Mouse (Mus musculus) thymus, adult 2 months (tissue): ENCODE data around the gene Ap5b1. TPM values are rescaled to one million over a fixed set of nuclear protein-coding genes. Genes with fewer than 3 reads are reported as not detected.
A peak's percentile ranks its signal among the peaks of the same experiment; 100 is the strongest.

Experiments used
- DNase-seq: peaks from one replicate; pipeline ENCODE4 v3.0.0; 2021
- H3K27ac ChIP-seq: fragments of 200-500 bp; 2 replicates; pipeline ENCODE4 v1.5.1; 2012; ENCODE audit warnings: low read length, control low read depth; ENCODE audit not compliant: control insufficient read depth, insufficient read depth
- H3K27me3 ChIP-seq: fragments of 200-500 bp; 2 replicates; pipeline ENCODE4 v1.6.1; 2012; ENCODE audit warnings: mild to moderate bottlenecking, low read length, moderate library complexity, mixed read lengths; ENCODE audit not compliant: control insufficient read depth, insufficient read depth
- H3K36me3 ChIP-seq: fragments of 200-500 bp; 2 replicates; pipeline ENCODE4 v1.6.1; 2012; ENCODE audit warnings: mild to moderate bottlenecking, low read length, moderate library complexity; ENCODE audit not compliant: control insufficient read depth, insufficient read depth
- H3K4me1 ChIP-seq: fragments of 200-500 bp; replicated peaks from 2 replicates; pipeline ENCODE4 v1.6.1; 2012; ENCODE audit warnings: low read length; ENCODE audit not compliant: control insufficient read depth, insufficient read depth
- H3K4me3 ChIP-seq: fragments of 200-500 bp; 2 replicates; pipeline ENCODE4 v1.5.1; 2012; ENCODE audit warnings: mild to moderate bottlenecking, low read length, control low read depth, moderate library complexity; ENCODE audit not compliant: control insufficient read depth, insufficient read depth
- CTCF ChIP-seq: fragments of 200-500 bp; IDR thresholded peaks from 2 replicates; pipeline ENCODE4 v1.5.1; 2012; ENCODE audit warnings: mild to moderate bottlenecking, control low read depth, low read length, moderate library complexity, borderline replicate concordance; ENCODE audit not compliant: control insufficient read depth, poor library complexity, insufficient read depth; ENCODE audit errors: extremely low read depth
- POLR2A ChIP-seq: fragments of 200-500 bp; IDR thresholded peaks from 2 replicates; pipeline ENCODE4 v1.6.1; 2012; ENCODE audit warnings: mild to moderate bottlenecking, low read length, control low read depth, moderate library complexity; ENCODE audit not compliant: control insufficient read depth, poor library complexity, insufficient read depth; ENCODE audit errors: extremely low read depth
- WGBS: fragments of 180-500 bp; shearing (Covaris S2); methylation state at CpG from one replicate; pipeline ENCODE4 v1.1.7; 2018; 5-methylcytosine and 5-hydroxymethylcytosine counted together
- polyA plus RNA-seq: library from polyadenylated mRNA; depleted of rRNA; stranded (reverse); fragments of >200 nt; gene quantifications from 2 replicates; pipeline ENCODE4 v1.2.3, GENCODE M21; 2012; rRNA removed

The Ap5b1 gene
- polyA plus RNA-seq, 1 experiment = 35.0 TPM

GRCm38 (mm10) chr19:5608707-5609106 is 40.9 kb downstream of the Ap5b1 start:
- no peak for TF ChIP-seq CTCF
- TF ChIP-seq POLR2A = no peak
- WGBS = 96% methylated on average over 13 of the region's 13 CpGs
- no peak for DNase-seq
- H3K36me3 ChIP-seq = peaks cover 43% of the 10 kb centered on the region
- no peak overlapping the region for H3K27ac ChIP-seq
- H3K27me3 ChIP-seq = no peaks in the 10 kb centered on the region
- no peak overlapping the region for H3K4me3 ChIP-seq
- H3K4me1 ChIP-seq = peaks cover 17% of the 10 kb centered on the region

- no peak for DNase-seq
- peaks cover 42% of the 10 kb centered on the region for H3K36me3 ChIP-seq
- H3K4me1 ChIP-seq = peaks cover 15% of the 10 kb centered on the region
- no peak for TF ChIP-seq CTCF
- TF ChIP-seq POLR2A = no peak
- peak overlapping the region; percentile 85 for H3K4me3 ChIP-seq
- H3K27ac ChIP-seq = no peak overlapping the region; the same call in 1 of the 2 replicates
- WGBS = 61% methylated on average over 10 of the region's 10 CpGs
- no peaks in the 10 kb centered on the region for H3K27me3 ChIP-seq
These were observed 41.3 kb downstream of the Ap5b1 start for GRCm38 (mm10) chr19:5609171-5609546.

- Histone ChIP-seq H3K4me1 (peaks cover 15% of the 10 kb centered on the region), H3K36me3 (peaks cover 38% of the 10 kb centered on the region), H3K4me3 (peak within 1 kb of the TSS; percentile 85), H3K27me3 (no peaks in the 10 kb centered on the region), H3K27ac (peak within 1 kb of the TSS; percentile 79)
- peak; percentile 91 for DNase-seq
- TF ChIP-seq CTCF = no peak
- TF ChIP-seq POLR2A = peak; percentile 81
- under 1% methylated on average over 55 of the region's 55 CpGs for WGBS
These were observed 42.0 kb downstream of the Ap5b1 start, which contains the start of gene Kat5 for GRCm38 (mm10) chr19:5609547-5610404. Gene Kat5, minus strand, starts transcription at chr19:5610237.

GRCm38 (mm10) chr19:5611973-5612372 is 44.1 kb downstream of the Ap5b1 start:
- peaks cover 15% of the 10 kb centered on the region for H3K4me1 ChIP-seq
- no peak overlapping the region for H3K27ac ChIP-seq
- peak; percentile 33 for DNase-seq
- H3K36me3 ChIP-seq = peaks cover 16% of the 10 kb centered on the region
- H3K4me3 ChIP-seq = no peak overlapping the region
- 83% methylated on average over 1 of the region's 1 CpGs for WGBS
- TF ChIP-seq CTCF (no peak), POLR2A (no peak)
- H3K27me3 ChIP-seq = no peaks in the 10 kb centered on the region

- 67% methylated on average over 3 of the region's 3 CpGs for WGBS
- no peak for DNase-seq
- no peak for TF ChIP-seq POLR2A
- TF ChIP-seq CTCF = no peak
- Histone ChIP-seq H3K4me3 (no peak overlapping the region), H3K4me1 (peaks cover 15% of the 10 kb centered on the region), H3K27ac (no peak overlapping the region), H3K36me3 (peaks cover 6% of the 10 kb centered on the region; the same call in 1 of the 2 replicates), H3K27me3 (no peaks in the 10 kb centered on the region)
These were observed 45.1 kb downstream of the Ap5b1 start for GRCm38 (mm10) chr19:5612762-5613411.

GRCm38 (mm10) chr19:5614953-5615352 is 47.1 kb downstream of the Ap5b1 start:
- DNase-seq = no peak
- Histone ChIP-seq H3K27me3 (no peaks in the 10 kb centered on the region), H3K4me1 (peaks cover 5% of the 10 kb centered on the region), H3K27ac (no peak overlapping the region), H3K4me3 (no peak overlapping the region), H3K36me3 (no peaks in the 10 kb centered on the region)
- WGBS = 90% methylated on average over 2 of the region's 2 CpGs
- TF ChIP-seq POLR2A (no peak), CTCF (no peak)

GRCm38 (mm10) chr19:5620007-5620406 is 52.2 kb downstream of the Ap5b1 start:
- WGBS = 78% methylated on average over 4 of the region's 4 CpGs
- H3K27me3 ChIP-seq = no peaks in the 10 kb centered on the region
- H3K4me1 ChIP-seq = no peaks in the 10 kb centered on the region
- no peak overlapping the region for H3K4me3 ChIP-seq
- TF ChIP-seq POLR2A (no peak), CTCF (no peak)
- H3K27ac ChIP-seq = no peak overlapping the region
- no peak for DNase-seq
- H3K36me3 ChIP-seq = no peaks in the 10 kb centered on the region

Other genes starting within 250 kb of the Ap5b1 start
- gene Catsper1, start 232.3 kb upstream of the Ap5b1 start, polyA plus RNA-seq = not detected in 2 replicates
- 60.2 and 101 TPM in 2 replicates for gene Cst6, start 218.5 kb upstream of the Ap5b1 start, polyA plus RNA-seq
- gene Eif1ad, start 201.3 kb upstream of the Ap5b1 start, polyA plus RNA-seq = 50.0 and 51.3 TPM in 2 replicates
- 294 and 314 TPM in 2 replicates for gene Banf1, start 200.9 kb upstream of the Ap5b1 start, polyA plus RNA-seq
- 41.6 and 48.9 TPM in 2 replicates for gene Sart1, start 179.3 kb upstream of the Ap5b1 start, polyA plus RNA-seq
- 0.14 and 0.59 TPM in 2 replicates for gene Tsga10ip, start 165.5 kb upstream of the Ap5b1 start, polyA plus RNA-seq
- gene Drap1, start 143.0 kb upstream of the Ap5b1 start, polyA plus RNA-seq = 112 and 133 TPM in 2 replicates
- 145 and 149 TPM in 2 replicates for gene AI837181, start 142.9 kb upstream of the Ap5b1 start, polyA plus RNA-seq
- 0.16 TPM in 1 of 2 replicates, not detected in the other for gene Fosl1, start 120.5 kb upstream of the Ap5b1 start, polyA plus RNA-seq
- gene Ccdc85b, start 110.1 kb upstream of the Ap5b1 start, polyA plus RNA-seq = 8.1 and 8.2 TPM in 2 replicates
- gene Fibp, start 107.4 kb upstream of the Ap5b1 start, polyA plus RNA-seq = 142 and 157 TPM in 2 replicates
- 49.1 and 54.3 TPM in 2 replicates for gene Ctsw, start 99.5 kb upstream of the Ap5b1 start, polyA plus RNA-seq
- 17.3 and 21.6 TPM in 2 replicates for gene Efemp2, start 94.1 kb upstream of the Ap5b1 start, polyA plus RNA-seq
- 127 and 149 TPM in 2 replicates for gene Mus81, start 79.6 kb upstream of the Ap5b1 start, polyA plus RNA-seq
- gene Cfl1, start 77.6 kb upstream of the Ap5b1 start, polyA plus RNA-seq = 1,557 and 1,580 TPM in 2 replicates
- 3.3 and 3.5 TPM in 2 replicates for gene 1700020D05Rik, start 64.2 kb upstream of the Ap5b1 start, polyA plus RNA-seq
- gene Snx32, start 57.5 kb upstream of the Ap5b1 start, polyA plus RNA-seq = 20.0 and 22.6 TPM in 2 replicates
- gene Ovol1, start 7.4 kb upstream of the Ap5b1 start, polyA plus RNA-seq = 1.4 and 1.9 TPM in 2 replicates
- 87.0 and 96.5 TPM in 2 replicates for gene Rnaseh2c, start 33.8 kb downstream of the Ap5b1 start, polyA plus RNA-seq
- 90.0 and 106 TPM in 2 replicates for gene Kat5, start 42.2 kb downstream of the Ap5b1 start, polyA plus RNA-seq
- 112 and 142 TPM in 2 replicates for gene Rela, start 69.5 kb downstream of the Ap5b1 start, polyA plus RNA-seq
- 267 and 301 TPM in 2 replicates for gene Sipa1, start 95.7 kb downstream of the Ap5b1 start, polyA plus RNA-seq
- 141 and 144 TPM in 2 replicates for gene Map3k11, start 120.7 kb downstream of the Ap5b1 start, polyA plus RNA-seq
- 421 and 455 TPM in 2 replicates for gene Pcnx3, start 120.9 kb downstream of the Ap5b1 start, polyA plus RNA-seq
- gene Kcnk7, start 136.3 kb downstream of the Ap5b1 start, polyA plus RNA-seq = 0.97 and 1.0 TPM in 2 replicates
- gene Ehbp1l1, start 158.3 kb downstream of the Ap5b1 start, polyA plus RNA-seq = 55.6 and 61.8 TPM in 2 replicates
- 300 and 312 TPM in 2 replicates for gene Fam89b, start 161.6 kb downstream of the Ap5b1 start, polyA plus RNA-seq
- 29.5 and 37.7 TPM in 2 replicates for gene Ltbp3, start 172.9 kb downstream of the Ap5b1 start, polyA plus RNA-seq
- 107 and 113 TPM in 2 replicates for gene Scyl1, start 203.4 kb downstream of the Ap5b1 start, polyA plus RNA-seq